Mouse (Mus musculus) kidney, embryonic 14.5 days (tissue): Measurements from ENCODE around the gene Vma21. TPM values are rescaled to one million over a fixed set of nuclear protein-coding genes. Genes with fewer than 3 reads are reported as not detected.

Source experiments
- ATAC-seq: fragments of 200-750 bp; cut with Nextera tagmentation; 2 replicates; pipeline ENCODE4 v1.8.0; 2017; ENCODE audit warnings: moderate number of reproducible peaks, mild to moderate bottlenecking, moderate TSS enrichment, moderate library complexity; ENCODE audit not compliant: low FRiP score, low TSS enrichment
- H3K27ac ChIP-seq: fragments of 300-500 bp; sonication (generic); 2 replicates; pipeline ENCODE4 v1.5.1; 2014; ENCODE audit warnings: low read depth, mild to moderate bottlenecking, low read length, moderate library complexity, mixed read lengths
- H3K27me3 ChIP-seq: fragments of 300-500 bp; sonication (generic); 2 replicates; pipeline ENCODE4 v1.6.1; 2014; ENCODE audit warnings: mild to moderate bottlenecking, low read length; ENCODE audit not compliant: control insufficient read depth, insufficient read depth
- H3K36me3 ChIP-seq: fragments of 300-500 bp; sonication (generic); 2 replicates; pipeline ENCODE4 v1.6.1; 2014; ENCODE audit warnings: low read length, mixed read lengths; ENCODE audit not compliant: control insufficient read depth, insufficient read depth
- H3K4me1 ChIP-seq: fragments of 300-500 bp; sonication (generic); 2 replicates; pipeline ENCODE4 v1.6.1; 2014; ENCODE audit warnings: low read length, mixed read lengths; ENCODE audit not compliant: control insufficient read depth, insufficient read depth
- H3K4me2 ChIP-seq: fragments of 300-500 bp; sonication (generic); replicated peaks from 2 replicates; pipeline ENCODE4 v1.6.1; 2014; ENCODE audit warnings: low read depth, mild to moderate bottlenecking, low read length
- H3K4me3 ChIP-seq: fragments of 300-500 bp; sonication (generic); 2 replicates; pipeline ENCODE4 v1.5.1; 2014; ENCODE audit warnings: mild to moderate bottlenecking, low read length
- H3K9ac ChIP-seq: fragments of 300-500 bp; sonication (generic); 2 replicates; pipeline ENCODE4 v1.6.1; 2014; ENCODE audit warnings: low read depth, mild to moderate bottlenecking, low read length, moderate library complexity
- H3K9me3 ChIP-seq: fragments of 300-500 bp; sonication (generic); 2 replicates; pipeline ENCODE4 v1.6.1; 2016; ENCODE audit warnings: low read length; ENCODE audit not compliant: control insufficient read depth
- WGBS: fragments of 180-500 bp; shearing (Covaris S2); extraction: QIAGEN DNeasy Blood & Tissue Kit; methylation state at CpG from one replicate; pipeline ENCODE4 v1.1.7; 2014; 5-methylcytosine and 5-hydroxymethylcytosine counted together
- polyA plus RNA-seq: library from polyadenylated mRNA; unstranded; fragments of >200 nt; fragmentation: Nextera tagmentation; extraction: Ambion mirVana; gene quantifications from 2 replicates; pipeline ENCODE4 v1.2.1, GENCODE M21; 2014

The Vma21 gene
- polyA plus RNA-seq, 1 experiment from 2014 or later = 39.6 TPM

DNA sequence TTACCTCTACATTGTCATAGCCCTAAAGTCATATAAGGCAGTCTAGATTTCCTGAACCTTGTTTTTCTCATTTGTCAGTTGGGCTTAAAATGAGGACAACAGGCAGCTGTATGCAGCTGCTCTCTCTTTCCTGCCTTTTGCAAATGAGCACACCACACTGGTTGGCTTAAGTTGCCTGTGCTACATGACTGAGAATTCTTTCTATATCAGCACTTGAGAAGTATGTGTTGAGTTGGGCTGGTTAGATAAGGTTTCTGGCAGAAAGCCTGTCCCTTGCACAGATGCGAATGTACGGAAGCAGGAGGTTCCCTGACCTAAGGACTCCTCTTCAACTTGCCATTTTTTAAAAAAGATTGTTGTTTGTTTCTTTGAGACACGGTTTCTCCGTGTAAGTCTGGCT lies 31.0 kb downstream of the Vma21 start:
- Histone ChIP-seq H3K9ac (no peak overlapping the region), H3K9me3 (no peaks in the 10 kb centered on the region), H3K36me3 (no peaks in the 10 kb centered on the region), H3K4me3 (no peak overlapping the region), H3K27me3 (no peaks in the 10 kb centered on the region), H3K4me2 (no peak overlapping the region), H3K4me1 (no peaks in the 10 kb centered on the region), H3K27ac (no peak overlapping the region)
- WGBS = 78% methylated on average over 4 of the region's 4 CpGs
- no peak for ATAC-seq

DNA sequence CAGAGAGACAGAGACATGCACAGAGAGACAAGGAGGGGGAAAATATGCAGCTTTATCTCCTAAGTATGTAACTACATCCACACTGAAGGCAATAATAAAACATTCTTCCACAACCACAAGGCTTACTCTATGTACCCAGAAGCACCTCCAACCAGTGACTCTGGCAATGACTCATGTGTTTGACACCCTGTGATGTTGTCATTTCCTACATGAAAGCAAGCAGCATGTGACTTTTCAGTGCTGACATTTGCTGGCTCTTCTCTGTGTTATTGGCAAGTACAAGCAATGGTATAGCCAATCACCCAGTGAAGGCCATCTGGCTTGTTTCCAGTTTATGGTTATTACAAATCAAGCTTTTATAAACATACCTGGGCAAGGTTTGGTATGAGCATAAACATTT lies 38.1 kb downstream of the Vma21 start:
- Histone ChIP-seq H3K27ac (no peak overlapping the region), H3K9me3 (no peaks in the 10 kb centered on the region), H3K4me2 (no peak overlapping the region), H3K4me3 (no peak overlapping the region), H3K36me3 (no peaks in the 10 kb centered on the region), H3K4me1 (no peaks in the 10 kb centered on the region), H3K27me3 (no peaks in the 10 kb centered on the region), H3K9ac (no peak overlapping the region)
- ATAC-seq = no peak

Other genes with a start within 250 kb of the Vma21 start
- 0.06 and 0.37 TPM in 2 replicates for gene Gpr50, start 152.3 kb upstream of the Vma21 start, polyA plus RNA-seq
- 0.18 and 0.40 TPM in 2 replicates for gene Gm1141, start 105.1 kb downstream of the Vma21 start, polyA plus RNA-seq
- 4.2 and 9.7 TPM in 2 replicates for gene Prrg3, start 146.7 kb downstream of the Vma21 start, polyA plus RNA-seq
- gene Fate1, start 157.1 kb downstream of the Vma21 start, polyA plus RNA-seq = not detected in 2 replicates
- gene Cnga2, start 175.9 kb downstream of the Vma21 start, polyA plus RNA-seq = 0.08 and 0.09 TPM in 2 replicates